Mouse (Mus musculus) megakaryocyte, embryonic 14.5 days (primary cell): ENCODE measurements around the gene Uba52. TPM values are rescaled to one million over a fixed set of nuclear protein-coding genes. Genes with fewer than 3 reads are reported as not detected.
"Not testable (repeated sequence)": the region's sequence is repeated elsewhere in the genome, so short reads cannot be mapped to it uniquely, and the experiment has no call there.

Experiments used
- H3K27me3 ChIP-seq: replicated peaks from 2 replicates; pipeline ENCODE3; 2012; ENCODE audit warnings: inconsistent platforms
- H3K36me3 ChIP-seq: replicated peaks from 2 replicates; pipeline ENCODE3; 2012; ENCODE audit warnings: low read length, inconsistent platforms, mixed read lengths
- H3K4me1 ChIP-seq: 2 replicates; pipeline ENCODE4 v1.6.1; 2012; ENCODE audit warnings: inconsistent platforms
- H3K4me3 ChIP-seq: replicated peaks from 2 replicates; pipeline ENCODE3; 2012; ENCODE audit warnings: moderate library complexity, mild to moderate bottlenecking, inconsistent platforms
- H3K9me3 ChIP-seq: 2 replicates; pipeline ENCODE4 v1.6.1; 2012; ENCODE audit warnings: inconsistent platforms
- FLI1 ChIP-seq: IDR thresholded peaks from 2 replicates; pipeline ENCODE4 v1.6.1; 2012; ENCODE audit warnings: low read length, inconsistent platforms, mixed read lengths
- GATA1 ChIP-seq: IDR thresholded peaks from 3 replicates; pipeline ENCODE4 v1.6.1; 2012; ENCODE audit warnings: mixed read lengths, low read length, inconsistent platforms, borderline replicate concordance
- polyA plus RNA-seq: library from polyadenylated mRNA; stranded (reverse); fragments of >175 nt; gene quantifications from 2 replicates; pipeline ENCODE4 v1.2.3, GENCODE M21; 2012; ENCODE audit warnings: low replicate concordance; ENCODE audit not compliant: insufficient read depth

Uba52 gene
- polyA plus RNA-seq, 1 experiment = 989 TPM

GRCm38 (mm10) chr8:70522592-70523403, 12.2 kb upstream of the Uba52 start:
- Histone ChIP-seq H3K4me3 (peak overlapping the region; percentile 96), H3K4me1 (peaks cover 50% of the 10 kb centered on the region), H3K27me3 (no peaks in the 10 kb centered on the region), H3K9me3 (no peaks in the 10 kb centered on the region), H3K36me3 (peaks cover 30% of the 10 kb centered on the region)
- TF ChIP-seq FLI1 (no peak), GATA1 (no peak)

GRCm38 (mm10) chr8:70519606-70520005, 9.0 kb upstream of the Uba52 start:
- H3K27me3 ChIP-seq = no peaks in the 10 kb centered on the region
- TF ChIP-seq GATA1 = no peak
- no peak for TF ChIP-seq FLI1
- no peaks in the 10 kb centered on the region for H3K9me3 ChIP-seq
- H3K36me3 ChIP-seq = peaks cover 59% of the 10 kb centered on the region
- no peak overlapping the region for H3K4me3 ChIP-seq
- peaks cover 50% of the 10 kb centered on the region for H3K4me1 ChIP-seq

GRCm38 (mm10) chr8:70519043-70519442, 8.4 kb upstream of the Uba52 start:
- H3K27me3 ChIP-seq = no peaks in the 10 kb centered on the region
- H3K4me3 ChIP-seq = no peak overlapping the region
- peaks cover 64% of the 10 kb centered on the region for H3K36me3 ChIP-seq
- no peaks in the 10 kb centered on the region for H3K9me3 ChIP-seq
- peaks cover 55% of the 10 kb centered on the region for H3K4me1 ChIP-seq
- TF ChIP-seq FLI1 (no peak), GATA1 (no peak)

GRCm38 (mm10) chr8:70517940-70518643, 7.5 kb upstream of the Uba52 start:
- Histone ChIP-seq H3K27me3 (no peaks in the 10 kb centered on the region), H3K4me3 (no peak overlapping the region), H3K4me1 (peaks cover 57% of the 10 kb centered on the region), H3K9me3 (no peaks in the 10 kb centered on the region), H3K36me3 (peaks cover 74% of the 10 kb centered on the region)
- TF ChIP-seq GATA1 (no peak), FLI1 (no peak)

GRCm38 (mm10) chr8:70513441-70513840, 2.8 kb upstream of the Uba52 start:
- Histone ChIP-seq H3K36me3 (peaks cover 72% of the 10 kb centered on the region), H3K27me3 (no peaks in the 10 kb centered on the region), H3K9me3 (no peaks in the 10 kb centered on the region), H3K4me1 (peaks cover 62% of the 10 kb centered on the region), H3K4me3 (no peak overlapping the region)
- TF ChIP-seq FLI1 = no peak
- no peak for TF ChIP-seq GATA1

- Histone ChIP-seq H3K4me1 (peaks cover 69% of the 10 kb centered on the region), H3K36me3 (peaks cover 71% of the 10 kb centered on the region)
Measured at GRCm38 (mm10) chr8:70512253-70512903, 1.8 kb upstream of the Uba52 start.

GRCm38 (mm10) chr8:70511770-70512169, 1.2 kb upstream of the Uba52 start:
- Histone ChIP-seq H3K27me3 (no peaks in the 10 kb centered on the region), H3K9me3 (no peaks in the 10 kb centered on the region), H3K4me1 (peaks cover 75% of the 10 kb centered on the region), H3K4me3 (peak overlapping the region; percentile 83), H3K36me3 (peaks cover 70% of the 10 kb centered on the region)
- TF ChIP-seq FLI1 (no peak), GATA1 (no peak)

More at GRCm38 (mm10) chr8:70512253-70512903, 1.8 kb upstream of the Uba52 start:
- Histone ChIP-seq H3K4me3 (peak overlapping the region; percentile 78), H3K27me3 (no peaks in the 10 kb centered on the region), H3K9me3 (no peaks in the 10 kb centered on the region)
- TF ChIP-seq GATA1 (no peak), FLI1 (no peak)

GRCm38 (mm10) chr8:70511174-70511573, 573 bp upstream of the Uba52 start:
- Histone ChIP-seq H3K4me1 (peaks cover 74% of the 10 kb centered on the region), H3K4me3 (peak overlapping the region; percentile 87), H3K36me3 (peaks cover 64% of the 10 kb centered on the region)
- not testable (repeated sequence) for H3K27me3 ChIP-seq, H3K9me3 ChIP-seq

GRCm38 (mm10) chr8:70509281-70509952, 1.2 kb downstream of the Uba52 start:
- H3K4me1 ChIP-seq = peaks cover 82% of the 10 kb centered on the region
- H3K9me3 ChIP-seq = no peaks in the 10 kb centered on the region
- no peaks in the 10 kb centered on the region for H3K27me3 ChIP-seq
- H3K36me3 ChIP-seq = peaks cover 55% of the 10 kb centered on the region
- TF ChIP-seq GATA1 (no peak), FLI1 (no peak)
- peak overlapping the region; percentile 97 for H3K4me3 ChIP-seq
